Mouse (Mus musculus) neural tube, embryonic 14.5 days (tissue): ENCODE measurements around the gene Msmb. TPM values are rescaled to one million over a fixed set of nuclear protein-coding genes. Genes with fewer than 3 reads are reported as not detected.

Experiments
- ATAC-seq: fragments of 200-750 bp; cut with Nextera tagmentation; 2 replicates; pipeline ENCODE4 v1.8.0; 2017; ENCODE audit warnings: low read depth, mild to moderate bottlenecking, moderate TSS enrichment, moderate library complexity
- H3K27ac ChIP-seq: fragments of 300-500 bp; sonication (generic); 2 replicates; pipeline ENCODE4 v1.5.1; 2014; ENCODE audit warnings: low read depth, mild to moderate bottlenecking, control low read depth, low read length, moderate library complexity, mixed read lengths
- H3K27me3 ChIP-seq: fragments of 300-500 bp; sonication (generic); 2 replicates; pipeline ENCODE4 v1.6.1; 2014; ENCODE audit warnings: low read length; ENCODE audit not compliant: control insufficient read depth, insufficient read depth
- H3K36me3 ChIP-seq: fragments of 300-500 bp; sonication (generic); 2 replicates; pipeline ENCODE4 v1.6.1; 2014; ENCODE audit warnings: low read length, mixed read lengths; ENCODE audit not compliant: control insufficient read depth, insufficient read depth
- H3K4me1 ChIP-seq: fragments of 300-500 bp; sonication (generic); 2 replicates; pipeline ENCODE4 v1.6.1; 2014; ENCODE audit warnings: low read length; ENCODE audit not compliant: control insufficient read depth, insufficient read depth
- H3K4me2 ChIP-seq: fragments of 300-500 bp; sonication (generic); 2 replicates; pipeline ENCODE4 v1.6.1; 2014; ENCODE audit warnings: mild to moderate bottlenecking, low read depth, low read length, control low read depth
- H3K4me3 ChIP-seq: fragments of 300-500 bp; sonication (generic); 2 replicates; pipeline ENCODE4 v1.5.1; 2014; ENCODE audit warnings: low read depth, low read length, control low read depth, mixed read lengths
- H3K9ac ChIP-seq: fragments of 300-500 bp; sonication (generic); replicated peaks from 2 replicates; pipeline ENCODE4 v1.6.1; 2014; ENCODE audit warnings: low read depth, mild to moderate bottlenecking, control low read depth, low read length, mixed read lengths
- H3K9me3 ChIP-seq: fragments of 300-500 bp; sonication (generic); 2 replicates; pipeline ENCODE4 v1.6.1; 2016; ENCODE audit warnings: low read length; ENCODE audit not compliant: control insufficient read depth
- WGBS: fragments of 180-500 bp; shearing (Covaris S2); extraction: QIAGEN DNeasy Blood & Tissue Kit; methylation state at CpG from one replicate; pipeline ENCODE4 v1.1.7; 2014; 5-methylcytosine and 5-hydroxymethylcytosine counted together
- polyA plus RNA-seq: library from polyadenylated mRNA; unstranded; fragments of >200 nt; fragmentation: Nextera tagmentation; extraction: Ambion mirVana; gene quantifications from 2 replicates; pipeline ENCODE4 v1.2.1, GENCODE M21; 2014

The Msmb gene
- polyA plus RNA-seq, 1 experiment from 2014 or later: not detected

DNA sequence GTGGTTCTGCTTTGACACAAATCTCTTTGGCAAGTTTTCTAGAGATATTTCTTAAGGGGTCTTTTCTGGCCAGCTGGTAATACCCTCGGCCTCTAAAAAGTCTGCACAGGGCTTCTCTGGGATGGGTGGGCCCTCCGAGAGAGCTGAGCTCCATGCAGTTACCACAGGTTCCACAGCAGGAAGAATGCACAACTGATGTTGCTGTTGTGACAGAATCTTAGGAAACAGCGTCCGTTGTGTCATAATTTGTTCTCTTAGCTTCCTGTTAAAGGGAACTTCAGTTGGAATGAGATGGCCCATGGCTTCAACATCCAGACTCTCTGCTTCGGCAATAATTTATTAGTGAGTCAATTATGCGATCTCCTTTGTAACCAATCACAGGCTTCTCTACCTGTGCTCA, 12.9 kb downstream of the Msmb start:
- H3K9ac ChIP-seq: no peak overlapping the region
- H3K27me3 ChIP-seq: no peaks in the 10 kb centered on the region
- no peaks in the 10 kb centered on the region for H3K36me3 ChIP-seq
- peaks cover 5% of the 10 kb centered on the region; the same call in 1 of the 2 replicates for H3K4me1 ChIP-seq
- ATAC-seq: no peak
- H3K9me3 ChIP-seq: no peaks in the 10 kb centered on the region
- H3K27ac ChIP-seq: no peak overlapping the region
- WGBS: 93% methylated on average over 6 of the region's 6 CpGs
- no peak overlapping the region for H3K4me3 ChIP-seq
- H3K4me2 ChIP-seq: no peak overlapping the region

GRCm38 (mm10) chr14:32159150-32159670, 17.4 kb downstream of the Msmb start:
- WGBS: 30% methylated on average over 4 of the region's 4 CpGs
- no peaks in the 10 kb centered on the region for H3K27me3 ChIP-seq
- peak overlapping the region; percentile 85 for H3K27ac ChIP-seq
- peak overlapping the region; percentile 93 for H3K4me2 ChIP-seq
- H3K4me3 ChIP-seq: peak overlapping the region; percentile 89
- ATAC-seq: peak; percentile 15
- peak overlapping the region; percentile 91 for H3K9ac ChIP-seq
- H3K9me3 ChIP-seq: no peaks in the 10 kb centered on the region
- H3K4me1 ChIP-seq: peaks cover 15% of the 10 kb centered on the region
- no peaks in the 10 kb centered on the region for H3K36me3 ChIP-seq

- WGBS: under 1% methylated on average over 34 of the region's 40 CpGs
- Histone ChIP-seq H3K27ac (peak within 1 kb of the TSS; percentile 85), H3K27me3 (no peaks in the 10 kb centered on the region), H3K36me3 (no peaks in the 10 kb centered on the region), H3K4me1 (peaks cover 15% of the 10 kb centered on the region), H3K9ac (peak within 1 kb of the TSS; percentile 91), H3K4me2 (peak within 1 kb of the TSS; percentile 93), H3K4me3 (peak within 1 kb of the TSS; percentile 89), H3K9me3 (no peaks in the 10 kb centered on the region)
- peak; percentile 97 for ATAC-seq
These were observed 17.9 kb downstream of the Msmb start, which contains the start of gene Ncoa4 for GRCm38 (mm10) chr14:32159690-32160246. Gene Ncoa4, plus strand, starts transcription at chr14:32159865.

DNA sequence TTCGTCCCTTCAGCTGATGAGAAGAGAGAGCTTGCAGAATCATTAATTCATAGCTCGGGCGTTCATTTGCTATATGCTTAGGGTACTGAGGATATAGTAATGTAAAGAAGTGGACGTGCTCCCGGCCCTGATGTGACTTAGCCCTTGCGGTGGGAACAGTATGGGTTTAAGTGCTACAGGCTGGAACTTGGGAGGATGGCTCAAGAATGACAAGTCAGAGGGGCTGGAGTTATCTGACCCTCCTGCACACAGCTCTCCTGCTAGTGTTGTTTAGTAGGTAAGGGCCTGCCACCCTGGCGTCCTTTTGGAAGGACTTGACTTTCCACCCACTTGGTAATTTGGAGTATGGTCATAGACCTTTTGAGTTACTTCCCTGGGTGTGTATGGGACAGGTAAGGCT, 18.7 kb downstream of the Msmb start:
- H3K4me3 ChIP-seq: peak overlapping the region; percentile 89
- peak overlapping the region; percentile 91 for H3K9ac ChIP-seq
- H3K27ac ChIP-seq: no peak overlapping the region
- no peak for ATAC-seq
- no peaks in the 10 kb centered on the region for H3K27me3 ChIP-seq
- H3K36me3 ChIP-seq: no peaks in the 10 kb centered on the region
- WGBS: 36% methylated on average over 7 of the region's 7 CpGs
- H3K4me2 ChIP-seq: peak overlapping the region; percentile 93
- H3K9me3 ChIP-seq: no peaks in the 10 kb centered on the region
- H3K4me1 ChIP-seq: peaks cover 21% of the 10 kb centered on the region

- H3K36me3 ChIP-seq: no peaks in the 10 kb centered on the region
- no peak for ATAC-seq
- no peak overlapping the region for H3K9ac ChIP-seq
- 93% methylated on average over 12 of the region's 12 CpGs for WGBS
- H3K9me3 ChIP-seq: no peaks in the 10 kb centered on the region
- no peak overlapping the region for H3K27ac ChIP-seq
- H3K4me3 ChIP-seq: no peak overlapping the region
- peaks cover 23% of the 10 kb centered on the region for H3K4me1 ChIP-seq
- no peaks in the 10 kb centered on the region for H3K27me3 ChIP-seq
- H3K4me2 ChIP-seq: no peak overlapping the region
These were observed 19.5 kb downstream of the Msmb start for GRCm38 (mm10) chr14:32161090-32161885.

DNA sequence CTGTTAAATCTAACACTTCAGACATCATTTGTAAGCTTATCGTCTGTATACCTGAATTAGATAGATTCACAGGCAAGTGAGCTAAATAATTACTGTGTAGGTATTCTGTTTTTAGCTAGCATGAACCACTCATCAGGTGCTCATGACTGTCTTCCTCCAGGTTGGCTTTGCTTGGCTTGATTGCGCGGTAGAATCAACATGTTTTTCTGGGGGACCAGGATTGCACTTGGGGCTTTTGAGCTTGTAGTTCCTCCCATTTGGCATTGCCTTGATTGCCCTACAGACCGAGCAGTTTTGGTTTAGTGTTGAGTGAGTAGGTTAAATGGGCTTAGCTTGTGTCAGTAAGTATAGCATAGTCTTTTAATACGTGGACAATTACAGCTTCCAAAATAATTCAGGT, 20.4 kb downstream of the Msmb start:
- Histone ChIP-seq H3K4me2 (no peak overlapping the region), H3K27me3 (no peaks in the 10 kb centered on the region), H3K9ac (no peak overlapping the region), H3K9me3 (no peaks in the 10 kb centered on the region), H3K4me1 (peaks cover 23% of the 10 kb centered on the region), H3K36me3 (no peaks in the 10 kb centered on the region), H3K27ac (no peak overlapping the region), H3K4me3 (no peak overlapping the region)
- 90% methylated on average over 5 of the region's 5 CpGs for WGBS
- no peak for ATAC-seq

GRCm38 (mm10) chr14:32163203-32163888, 21.5 kb downstream of the Msmb start:
- Histone ChIP-seq H3K27ac (no peak overlapping the region), H3K9ac (no peak overlapping the region), H3K36me3 (no peaks in the 10 kb centered on the region), H3K4me1 (peaks cover 23% of the 10 kb centered on the region), H3K4me2 (no peak overlapping the region), H3K9me3 (no peaks in the 10 kb centered on the region), H3K4me3 (no peak overlapping the region), H3K27me3 (no peaks in the 10 kb centered on the region)
- 93% methylated on average over 11 of the region's 11 CpGs for WGBS
- ATAC-seq: no peak

DNA sequence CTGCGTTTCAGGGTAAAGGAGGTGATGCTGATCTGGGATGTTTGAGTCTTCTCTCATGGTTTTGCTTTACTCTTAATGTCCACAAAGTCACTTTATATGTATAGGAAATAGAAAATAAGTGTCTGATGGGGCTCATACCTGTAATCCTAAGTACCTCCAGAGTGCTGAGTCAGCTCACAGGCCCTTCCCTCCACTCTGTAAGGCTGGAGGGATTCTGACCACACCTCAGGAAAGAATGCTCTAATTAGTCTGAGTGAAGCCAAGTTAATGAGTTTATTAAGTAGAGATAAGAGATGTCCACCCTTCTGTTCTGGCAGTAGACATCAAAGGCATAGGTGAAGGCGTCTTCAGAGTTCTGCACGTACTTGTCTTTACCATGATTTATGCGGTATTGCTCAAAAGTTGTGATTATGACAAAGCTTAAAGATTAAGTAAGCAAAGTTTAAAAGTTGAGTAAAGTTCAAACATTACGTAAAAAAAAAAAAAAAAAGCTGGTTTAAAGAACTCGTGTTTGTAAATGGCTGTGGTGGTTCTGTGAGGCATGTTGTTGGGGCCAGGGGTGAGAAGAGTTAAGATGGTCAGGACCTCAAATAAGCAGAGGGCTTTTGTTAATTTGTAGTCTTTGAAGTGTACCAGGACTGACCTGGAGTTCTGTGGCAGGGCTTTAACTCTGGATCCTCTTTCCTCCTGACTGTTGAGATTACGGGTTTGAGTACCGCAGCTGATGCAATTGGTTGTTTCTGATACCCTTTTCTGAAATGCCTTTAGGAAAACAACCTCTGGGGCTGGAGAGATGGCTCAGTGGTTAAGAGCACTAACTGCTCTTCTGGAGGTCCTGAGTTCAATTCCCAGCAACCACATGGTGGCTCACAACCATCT, 22.6 kb downstream of the Msmb start:
- 82% methylated on average over 8 of the region's 8 CpGs for WGBS
- no peak overlapping the region for H3K4me3 ChIP-seq
- H3K36me3 ChIP-seq: no peaks in the 10 kb centered on the region
- no peaks in the 10 kb centered on the region for H3K27me3 ChIP-seq
- ATAC-seq: no peak
- peaks cover 18% of the 10 kb centered on the region for H3K4me1 ChIP-seq
- H3K27ac ChIP-seq: no peak overlapping the region
- no peak overlapping the region for H3K4me2 ChIP-seq
- no peaks in the 10 kb centered on the region for H3K9me3 ChIP-seq
- H3K9ac ChIP-seq: no peak overlapping the region
